Mouse (Mus musculus) T-helper 2 cell (primary cell): ENCODE measurements around the gene Lamb3.

Source experiments
- in situ Hi-C: fragments of 300-600 bp; cut with MboI, MseI; formaldehyde crosslinking; loops from one replicate; pipeline ENCODE4 v1.15.1; 2025; ENCODE audit warnings: high pct_unique_total_duplicates

Gene Lamb3

GRCm38 (mm10) chr1:193381597-193382404, 174.3 kb downstream of the Lamb3 start:
- in situ Hi-C loops = no loop called here

- in situ Hi-C loops = no loop called here
Measured at GRCm38 (mm10) chr1:193382435-193382834, 174.9 kb downstream of the Lamb3 start.

GRCm38 (mm10) chr1:193382841-193383462, 175.5 kb downstream of the Lamb3 start:
- in situ Hi-C loops = no loop called here

DNA sequence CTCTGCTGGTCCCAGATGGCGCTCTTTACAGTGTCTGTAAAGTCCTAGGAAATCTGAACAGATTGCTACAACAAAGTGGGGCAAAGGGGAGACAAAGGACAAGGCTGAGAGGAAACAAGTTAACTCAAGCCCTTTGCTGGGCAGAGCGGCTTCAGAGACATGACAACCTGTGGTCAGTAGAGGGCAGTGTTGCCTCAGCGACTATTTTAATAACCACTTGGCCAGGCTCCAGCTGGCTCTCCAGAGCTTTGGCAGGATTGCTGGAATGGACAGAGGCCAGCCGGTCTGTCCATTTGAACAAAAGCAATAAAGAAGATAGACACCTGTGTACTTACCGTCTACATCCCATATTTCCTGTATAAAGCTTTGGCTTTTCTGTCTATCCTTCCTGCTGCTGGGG, 178.6 kb downstream of the Lamb3 start:
- in situ Hi-C loops = loop anchor here (5.0 kb wide), 1 partner anchor 51 kb away; no protein-coding TSS in a partner anchor

DNA sequence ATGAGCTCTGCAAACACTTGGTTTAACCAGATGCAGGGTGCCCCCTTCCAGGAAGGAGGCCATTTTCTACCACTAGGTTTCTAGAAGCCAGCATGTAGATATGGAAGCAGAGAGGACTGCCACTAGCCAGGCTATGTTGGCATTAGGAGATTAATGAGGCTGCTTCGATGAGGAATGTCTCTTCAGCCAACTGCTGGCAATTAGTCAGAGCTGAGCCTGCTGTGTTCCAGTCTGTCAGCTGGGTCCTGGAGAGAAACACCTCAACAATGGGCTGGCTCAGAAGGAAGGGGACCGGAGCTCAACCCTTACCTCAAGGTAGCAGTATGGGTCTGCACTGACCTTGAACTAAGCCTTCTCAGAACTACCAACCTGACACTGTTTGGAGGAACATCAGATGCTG, 179.7 kb downstream of the Lamb3 start:
- in situ Hi-C loops = loop anchor here (5.0 kb wide), 1 partner anchor 50 kb away; no protein-coding TSS in a partner anchor

DNA sequence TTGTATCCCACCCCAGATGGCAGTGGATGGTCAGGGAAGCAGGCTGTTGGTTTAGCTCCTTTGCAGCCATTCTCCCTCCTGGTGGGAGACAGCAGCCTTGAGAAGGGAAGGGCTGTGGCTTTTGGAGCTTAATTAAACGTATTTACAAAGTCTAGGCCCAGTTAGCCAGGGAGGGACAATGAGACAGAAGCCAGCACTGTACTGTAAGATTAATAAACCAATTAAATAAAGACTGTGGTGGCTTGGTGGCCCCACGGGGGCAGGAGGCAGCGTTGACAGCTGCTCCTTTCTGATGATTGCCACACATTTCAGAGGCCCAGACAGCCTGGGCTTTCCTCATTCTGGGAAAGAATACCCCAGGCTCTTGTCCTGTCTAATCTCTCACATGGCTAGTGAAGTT, 182.0 kb downstream of the Lamb3 start:
- in situ Hi-C loops = loop anchor here (5.0 kb wide), 1 partner anchor 48 kb away; no protein-coding TSS in a partner anchor

DNA sequence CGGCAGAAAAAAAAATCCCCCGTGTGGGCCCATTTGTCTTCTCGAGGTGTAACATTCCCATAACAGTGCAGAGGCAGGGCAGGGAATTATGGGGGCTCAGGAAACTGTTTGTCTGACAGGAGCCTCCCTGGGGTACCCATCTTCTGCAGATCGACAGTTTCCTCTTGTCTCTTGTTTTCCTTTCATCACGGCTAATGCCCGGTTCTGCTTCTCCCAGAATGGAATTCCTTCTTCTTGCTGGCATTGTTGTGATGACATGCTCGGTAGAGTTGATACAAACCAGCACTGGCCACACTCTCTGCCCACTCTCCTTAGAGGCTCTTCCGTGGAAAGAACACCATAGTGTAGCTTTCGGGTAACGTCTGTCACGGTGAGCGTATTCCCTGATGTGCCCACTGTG, 182.5 kb downstream of the Lamb3 start:
- in situ Hi-C loops = no loop called here

- in situ Hi-C loops = no loop called here
Measured at GRCm38 (mm10) chr1:193392266-193392665, 184.8 kb downstream of the Lamb3 start.
